Mouse (Mus musculus) erythroblast, embryonic 14.5 days (primary cell): ENCODE measurements around the gene Zfp663.

Source experiments
- GATA1 ChIP-seq: IDR thresholded peaks from 2 replicates; pipeline ENCODE4 v1.6.1; 2012; ENCODE audit warnings: low read length, inconsistent platforms, mixed read lengths
- TAL1 ChIP-seq: IDR thresholded peaks from 3 replicates; pipeline ENCODE4 v1.6.1; 2012; ENCODE audit warnings: low read length, inconsistent platforms, mixed read lengths

GRCm38 (mm10) chr2:165371066-165371465 lies 2.5 kb upstream of the Zfp663 start:
- TF ChIP-seq GATA1 (no peak), TAL1 (no peak)
